Mouse (Mus musculus) forebrain, postnatal 0 days (tissue): ENCODE measurements at regions not wholly inside any gene's neighbourhood (a gene's known extent, or its start where the extent isn't known, plus 50 kb on each side); places are given as distances from the start of the nearest gene placed in this dataset.

Experiments used
- ATAC-seq: fragments of 200-750 bp; cut with Nextera tagmentation; 2 replicates; pipeline ENCODE4 v1.8.0; 2017; ENCODE audit warnings: mild to moderate bottlenecking, moderate library complexity
- DNase-seq: peaks from one replicate; pipeline ENCODE4 v3.0.0-alpha.2; 2015
- H3K27ac ChIP-seq: fragments of 300-500 bp; sonication (generic); 2 replicates; pipeline ENCODE4 v1.5.1; 2014; ENCODE audit warnings: low read depth, mild to moderate bottlenecking, antibody characterized with exemption, low read length, moderate library complexity, mixed read lengths
- H3K27me3 ChIP-seq: fragments of 300-500 bp; sonication (generic); 2 replicates; pipeline ENCODE4 v1.6.1; 2014; ENCODE audit warnings: mild to moderate bottlenecking, low read length, mixed read lengths; ENCODE audit not compliant: insufficient read depth
- H3K36me3 ChIP-seq: fragments of 300-500 bp; sonication (generic); 2 replicates; pipeline ENCODE4 v1.6.1; 2014; ENCODE audit warnings: mild to moderate bottlenecking, moderate library complexity; ENCODE audit not compliant: insufficient read depth
- H3K4me1 ChIP-seq: fragments of 300-500 bp; sonication (generic); 2 replicates; pipeline ENCODE4 v1.6.1; 2014; ENCODE audit warnings: antibody characterized with exemption; ENCODE audit not compliant: insufficient read depth
- H3K4me2 ChIP-seq: fragments of 300-500 bp; sonication (generic); 2 replicates; pipeline ENCODE4 v1.6.1; 2014; ENCODE audit warnings: low read depth, mild to moderate bottlenecking, moderate library complexity
- H3K4me3 ChIP-seq: fragments of 300-500 bp; sonication (generic); 2 replicates; pipeline ENCODE4 v1.5.1; 2014; ENCODE audit warnings: low read depth, low read length, mixed read lengths
- H3K9ac ChIP-seq: fragments of 300-500 bp; sonication (generic); 2 replicates; pipeline ENCODE4 v1.6.1; 2014; ENCODE audit warnings: mild to moderate bottlenecking
- H3K9me3 ChIP-seq: fragments of 300-500 bp; sonication (generic); 2 replicates; pipeline ENCODE4 v1.6.1; 2016; ENCODE audit warnings: low read length
- CTCF ChIP-seq: sonication (generic); IDR thresholded peaks from 2 replicates; pipeline ENCODE4 v1.5.1; 2016; ENCODE audit warnings: antibody characterized with exemption, control low read depth, low read depth
- WGBS: fragments of 180-500 bp; shearing (Covaris S2); extraction: QIAGEN DNeasy Blood & Tissue Kit; methylation state at CpG from one replicate; pipeline ENCODE4 v1.1.7; 2014; 5-methylcytosine and 5-hydroxymethylcytosine counted together

- no peak for TF ChIP-seq CTCF
- Histone ChIP-seq H3K27ac (no peak overlapping the region), H3K4me3 (no peak overlapping the region), H3K27me3 (no peaks in the 10 kb centered on the region), H3K36me3 (no peaks in the 10 kb centered on the region), H3K4me1 (no peaks in the 10 kb centered on the region), H3K9me3 (no peaks in the 10 kb centered on the region), H3K9ac (no peak overlapping the region), H3K4me2 (no peak overlapping the region)
- WGBS: 47% methylated on average over 5 of the region's 5 CpGs
- ATAC-seq (no peak), DNase-seq (no peak)
Measured at GRCm38 (mm10) chr4:95308469-95308895, 248.8 kb upstream of the Fggy start.

GRCm38 (mm10) chr4:95310410-95310809, 246.9 kb upstream of the Fggy start:
- ATAC-seq: no peak
- no peaks in the 10 kb centered on the region for H3K27me3 ChIP-seq

GRCm38 (mm10) chr4:95317821-95318290, 239.5 kb upstream of the Fggy start:
- no peaks in the 10 kb centered on the region for H3K4me1 ChIP-seq
- H3K36me3 ChIP-seq: no peaks in the 10 kb centered on the region
- no peak for TF ChIP-seq CTCF
- DNase-seq (peak; percentile 60), ATAC-seq (peak; percentile 74)
- no peaks in the 10 kb centered on the region for H3K9me3 ChIP-seq
- H3K4me2 ChIP-seq: no peak overlapping the region
- no peak overlapping the region for H3K9ac ChIP-seq
- WGBS: 31% methylated on average over 3 of the region's 3 CpGs
- H3K4me3 ChIP-seq: no peak overlapping the region
- no peak overlapping the region for H3K27ac ChIP-seq
- no peaks in the 10 kb centered on the region for H3K27me3 ChIP-seq

More at GRCm38 (mm10) chr4:95310410-95310809, 246.9 kb upstream of the Fggy start:
- no peak for TF ChIP-seq CTCF
- no peaks in the 10 kb centered on the region for H3K4me1 ChIP-seq
- no peak for DNase-seq
- H3K36me3 ChIP-seq: no peaks in the 10 kb centered on the region
- WGBS: 87% methylated on average over 6 of the region's 6 CpGs
- H3K4me3 ChIP-seq: no peak overlapping the region
- H3K9me3 ChIP-seq: no peaks in the 10 kb centered on the region
- no peak overlapping the region for H3K9ac ChIP-seq
- no peak overlapping the region for H3K27ac ChIP-seq
- H3K4me2 ChIP-seq: no peak overlapping the region

GRCm38 (mm10) chr4:95318561-95318960, 238.7 kb upstream of the Fggy start:
- ATAC-seq: peak; percentile 25
- H3K36me3 ChIP-seq: no peaks in the 10 kb centered on the region
- H3K9ac ChIP-seq: no peak overlapping the region
- H3K4me2 ChIP-seq: no peak overlapping the region
- H3K27ac ChIP-seq: no peak overlapping the region
- H3K4me3 ChIP-seq: no peak overlapping the region
- no peaks in the 10 kb centered on the region for H3K4me1 ChIP-seq
- 18% methylated on average over 1 of the region's 1 CpGs for WGBS
- TF ChIP-seq CTCF: no peak
- H3K27me3 ChIP-seq: no peaks in the 10 kb centered on the region
- H3K9me3 ChIP-seq: no peaks in the 10 kb centered on the region
- no peak for DNase-seq

GRCm38 (mm10) chr4:95319036-95319435, 238.3 kb upstream of the Fggy start:
- DNase-seq (no peak), ATAC-seq (no peak)
- Histone ChIP-seq H3K9me3 (no peaks in the 10 kb centered on the region), H3K36me3 (no peaks in the 10 kb centered on the region), H3K4me3 (no peak overlapping the region), H3K4me2 (no peak overlapping the region), H3K27ac (no peak overlapping the region), H3K27me3 (no peaks in the 10 kb centered on the region), H3K4me1 (no peaks in the 10 kb centered on the region), H3K9ac (no peak overlapping the region)
- no peak for TF ChIP-seq CTCF
- WGBS: 54% methylated on average over 6 of the region's 6 CpGs

GRCm38 (mm10) chr4:95325861-95326260, 231.4 kb upstream of the Fggy start:
- Histone ChIP-seq H3K27me3 (no peaks in the 10 kb centered on the region), H3K4me3 (no peak overlapping the region), H3K36me3 (no peaks in the 10 kb centered on the region), H3K4me2 (no peak overlapping the region), H3K9me3 (no peaks in the 10 kb centered on the region), H3K9ac (no peak overlapping the region), H3K27ac (no peak overlapping the region), H3K4me1 (no peaks in the 10 kb centered on the region)
- no peak for TF ChIP-seq CTCF
- DNase-seq (no peak), ATAC-seq (no peak)
- 79% methylated on average over 1 of the region's 1 CpGs for WGBS

GRCm38 (mm10) chr4:95339822-95340221, 217.5 kb upstream of the Fggy start:
- Histone ChIP-seq H3K27me3 (no peaks in the 10 kb centered on the region), H3K27ac (no peak overlapping the region), H3K9ac (no peak overlapping the region), H3K4me2 (no peak overlapping the region), H3K9me3 (no peaks in the 10 kb centered on the region), H3K36me3 (no peaks in the 10 kb centered on the region), H3K4me3 (no peak overlapping the region), H3K4me1 (no peaks in the 10 kb centered on the region)
- no peak for TF ChIP-seq CTCF
- WGBS: 82% methylated on average over 2 of the region's 2 CpGs
- DNase-seq (no peak), ATAC-seq (no peak)

GRCm38 (mm10) chr4:95340926-95341325, 216.4 kb upstream of the Fggy start:
- Histone ChIP-seq H3K9ac (no peak overlapping the region), H3K27ac (no peak overlapping the region), H3K4me2 (no peak overlapping the region), H3K4me1 (no peaks in the 10 kb centered on the region), H3K36me3 (no peaks in the 10 kb centered on the region), H3K4me3 (no peak overlapping the region), H3K27me3 (no peaks in the 10 kb centered on the region), H3K9me3 (no peaks in the 10 kb centered on the region)
- WGBS: 75% methylated on average over 3 of the region's 3 CpGs
- ATAC-seq (no peak), DNase-seq (no peak)
- no peak for TF ChIP-seq CTCF
